Mouse (Mus musculus): ENCODE results near the gene Ppp2r5c. TPM values are rescaled to one million over a fixed set of nuclear protein-coding genes. Genes with fewer than 3 reads are reported as not detected.
A peak's percentile ranks its signal among the peaks of the same experiment; 100 is the strongest.

Ppp2r5c gene
- total and polyA plus RNA-seq, 2 experiments from 2014 or later = 104 to 118 TPM

DNA sequence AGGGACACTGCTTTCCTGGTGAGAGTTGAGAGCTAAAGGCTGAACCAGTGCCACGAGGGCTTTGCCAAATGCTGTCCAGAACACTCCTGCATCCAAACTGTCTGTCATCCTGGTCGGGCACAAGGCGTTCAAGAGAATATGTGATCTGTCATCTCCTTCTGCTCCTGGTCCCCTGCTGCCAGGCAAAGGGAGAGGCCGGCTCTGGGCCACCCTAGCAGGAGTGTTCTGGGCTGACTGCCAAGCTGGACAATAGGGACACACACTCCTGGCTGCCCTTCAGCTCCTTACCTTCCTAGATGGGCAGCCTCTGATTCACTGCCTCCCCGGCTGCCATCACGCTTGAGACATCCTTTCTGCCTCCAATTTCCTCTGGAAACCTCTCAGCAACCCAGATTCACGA is 15.1 kb upstream of the Ppp2r5c start:
- H3K36me3 ChIP-seq (replicated peaks; ENCODE audit: control insufficient read depth, insufficient read depth, low read length) = no peaks in the 10 kb centered on the region
- H3K27ac ChIP-seq (ENCODE audit: low read depth) = no peak overlapping the region
- DNase-seq (ENCODE audit: low spot score) (peak; percentile 21), ATAC-seq (ENCODE audit: insufficient read depth, low read depth) (peak; percentile 70)
- WGBS = 18% methylated on average over 7 of the region's 7 CpGs
- 0 out of 2 replicates have a peak, but pooled peaks cover 5% of the 10 kb centered on the region for H3K27me3 ChIP-seq (ENCODE audit: control insufficient read depth, insufficient read depth, low read length)
- no peak overlapping the region for H3K9ac ChIP-seq (replicated peaks; ENCODE audit: low read depth, low read length)
- no peak overlapping the region for H3K4me3 ChIP-seq (ENCODE audit: low read depth, low read length)
- H3K4me2 ChIP-seq (ENCODE audit: low read depth, low read length) = no peak overlapping the region
- no peaks in the 10 kb centered on the region for H3K4me1 ChIP-seq (ENCODE audit: control insufficient read depth, insufficient read depth)
- H3K9me3 ChIP-seq (replicated peaks; ENCODE audit: control insufficient read depth, low read length) = no peaks in the 10 kb centered on the region
- no peak for TF ChIP-seq EP300 (IDR thresholded peaks at IDR 0.05; ENCODE audit: low read depth)
- TF ChIP-seq CTCF (IDR thresholded peaks at IDR 0.05; ENCODE audit: low read depth) = no peak

DNA sequence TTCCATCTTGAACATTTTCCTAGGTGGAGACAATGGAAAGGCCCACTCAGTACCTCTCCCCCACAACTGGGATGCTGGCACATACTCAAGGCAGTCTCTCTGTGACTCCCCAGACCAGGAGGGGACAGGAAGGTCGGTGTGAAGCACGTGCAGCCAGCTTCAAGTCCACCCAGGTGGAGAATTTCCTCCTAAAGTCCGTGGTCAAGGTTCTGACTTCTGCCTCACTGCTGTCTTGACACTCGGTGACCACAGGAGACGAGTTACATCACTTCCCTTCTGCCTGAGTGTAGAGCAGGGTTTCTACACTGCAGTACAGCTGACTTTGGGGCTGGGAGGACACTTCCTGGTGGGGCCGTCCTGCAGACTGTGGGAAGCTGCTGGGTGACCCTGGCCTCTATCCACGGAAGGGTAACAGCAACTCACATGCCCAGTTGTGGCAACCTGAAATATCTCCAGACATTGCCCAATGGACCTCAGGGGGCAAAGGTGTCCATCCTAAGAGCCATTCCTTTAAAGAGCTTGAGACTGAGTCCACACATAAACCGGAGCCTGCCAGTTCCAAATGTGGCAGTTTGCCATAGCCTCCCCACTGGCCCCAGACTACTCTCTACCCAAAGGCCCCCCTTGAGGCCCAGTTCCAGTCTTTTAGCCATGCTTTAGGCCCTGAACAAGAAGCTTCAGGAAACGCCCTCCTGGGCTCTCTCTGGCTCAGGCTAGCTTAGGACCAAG is 10.1 kb upstream of the Ppp2r5c start:
- ATAC-seq (ENCODE audit: insufficient read depth, low read depth) = no peak
- no peak overlapping the region for H3K4me3 ChIP-seq (ENCODE audit: low read depth, low read length)
- DNase-seq (ENCODE audit: low spot score) = peak; percentile 5
- no peaks in the 10 kb centered on the region for H3K36me3 ChIP-seq (replicated peaks; ENCODE audit: control insufficient read depth, insufficient read depth, low read length)
- WGBS = 41% methylated on average over 9 of the region's 9 CpGs
- H3K4me1 ChIP-seq (ENCODE audit: control insufficient read depth, insufficient read depth) = no peaks in the 10 kb centered on the region
- no peak overlapping the region for H3K27ac ChIP-seq (ENCODE audit: low read depth)
- H3K27me3 ChIP-seq (ENCODE audit: control insufficient read depth, insufficient read depth, low read length) = 0 out of 2 replicates have a peak, but pooled peaks cover 5% of the 10 kb centered on the region
- TF ChIP-seq EP300 (IDR thresholded peaks at IDR 0.05; ENCODE audit: low read depth) = no peak
- TF ChIP-seq CTCF (IDR thresholded peaks at IDR 0.05; ENCODE audit: low read depth) = no peak
- H3K9ac ChIP-seq (replicated peaks; ENCODE audit: low read depth, low read length) = no peak overlapping the region
- H3K4me2 ChIP-seq (ENCODE audit: low read depth, low read length) = no peak overlapping the region
- H3K9me3 ChIP-seq (replicated peaks; ENCODE audit: control insufficient read depth, low read length) = no peaks in the 10 kb centered on the region

DNA sequence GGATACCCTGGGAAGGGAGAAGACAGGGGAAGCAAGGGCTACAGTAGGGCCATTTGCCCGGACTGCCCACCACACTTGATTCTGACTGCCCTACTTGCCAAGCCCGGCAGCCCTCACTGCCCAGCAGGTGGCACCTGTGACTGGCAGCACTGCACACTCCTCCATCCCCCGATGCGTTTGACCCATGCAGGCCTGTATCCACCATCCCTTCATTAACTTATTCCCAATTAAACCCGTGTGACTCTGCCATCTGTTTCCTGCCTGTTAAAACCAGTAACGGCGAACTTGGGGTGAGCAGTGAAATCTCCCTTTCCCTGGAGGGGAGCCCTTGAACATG is 9.6 kb upstream of the Ppp2r5c start:
- no peak for DNase-seq (ENCODE audit: low spot score)
- no peaks in the 10 kb centered on the region for H3K36me3 ChIP-seq (replicated peaks; ENCODE audit: control insufficient read depth, insufficient read depth, low read length)
- H3K4me1 ChIP-seq (ENCODE audit: control insufficient read depth, insufficient read depth) = no peaks in the 10 kb centered on the region
- WGBS = 65% methylated on average over 7 of the region's 7 CpGs
- H3K4me2 ChIP-seq (ENCODE audit: low read depth, low read length) = no peak overlapping the region
- H3K27ac ChIP-seq (ENCODE audit: low read depth) = no peak overlapping the region
- TF ChIP-seq CTCF (IDR thresholded peaks at IDR 0.05; ENCODE audit: low read depth) (0 out of 2 replicates have a peak, but pooled peaks have one; percentile 17), EP300 (IDR thresholded peaks at IDR 0.05; ENCODE audit: low read depth) (no peak)
- 0 out of 2 replicates have a peak, but pooled peaks cover 5% of the 10 kb centered on the region for H3K27me3 ChIP-seq (ENCODE audit: control insufficient read depth, insufficient read depth, low read length)
- H3K9ac ChIP-seq (replicated peaks; ENCODE audit: low read depth, low read length) = no peak overlapping the region
- ATAC-seq (ENCODE audit: insufficient read depth, low read depth) = no peak
- H3K9me3 ChIP-seq (replicated peaks; ENCODE audit: control insufficient read depth, low read length) = no peaks in the 10 kb centered on the region
- no peak overlapping the region for H3K4me3 ChIP-seq (ENCODE audit: low read depth, low read length)

DNA sequence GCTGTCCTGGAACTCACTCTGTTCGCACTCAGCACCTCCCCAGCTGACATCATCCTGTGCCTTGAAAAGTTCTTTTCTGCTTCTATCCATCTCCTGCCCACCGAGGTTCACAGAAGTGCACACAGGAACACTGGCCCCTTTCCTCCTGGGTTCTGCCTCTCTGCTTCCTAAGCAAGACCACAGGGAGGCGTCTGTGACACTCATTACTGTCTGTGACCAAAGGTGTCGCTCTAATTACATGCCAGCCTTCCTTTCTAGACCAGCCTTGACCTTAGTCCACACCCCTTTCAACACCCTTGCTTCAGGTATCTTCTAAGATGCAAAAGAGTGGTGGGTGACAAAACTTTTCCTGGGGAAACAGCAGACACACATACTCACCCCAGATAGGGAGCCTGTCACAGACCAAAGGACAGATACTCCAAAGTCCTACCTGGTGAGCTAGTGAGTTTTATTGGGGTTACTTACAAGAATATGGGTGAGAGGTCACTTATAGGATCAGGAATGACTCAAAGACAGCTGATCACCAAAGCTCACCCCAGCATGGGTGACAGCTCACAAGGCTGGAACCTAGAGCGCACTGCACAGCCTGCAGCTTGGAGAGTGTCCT is 8.4 kb upstream of the Ppp2r5c start:
- no peak overlapping the region for H3K27ac ChIP-seq (ENCODE audit: low read depth)
- no peak overlapping the region for H3K4me2 ChIP-seq (ENCODE audit: low read depth, low read length)
- H3K9ac ChIP-seq (replicated peaks; ENCODE audit: low read depth, low read length) = no peak overlapping the region
- 46% methylated on average over 5 of the region's 5 CpGs for WGBS
- DNase-seq (ENCODE audit: low spot score) = peak; percentile 7
- H3K4me3 ChIP-seq (ENCODE audit: low read depth, low read length) = no peak overlapping the region
- H3K4me1 ChIP-seq (ENCODE audit: control insufficient read depth, insufficient read depth) = no peaks in the 10 kb centered on the region
- H3K36me3 ChIP-seq (replicated peaks; ENCODE audit: control insufficient read depth, insufficient read depth, low read length) = no peaks in the 10 kb centered on the region
- no peaks in the 10 kb centered on the region for H3K27me3 ChIP-seq (ENCODE audit: control insufficient read depth, insufficient read depth, low read length)
- H3K9me3 ChIP-seq (replicated peaks; ENCODE audit: control insufficient read depth, low read length) = no peaks in the 10 kb centered on the region
- TF ChIP-seq CTCF (IDR thresholded peaks at IDR 0.05; ENCODE audit: low read depth) = peak; percentile 24; the same call in 1 of the 2 replicates
- TF ChIP-seq EP300 (IDR thresholded peaks at IDR 0.05; ENCODE audit: low read depth) = no peak
- ATAC-seq (ENCODE audit: insufficient read depth, low read depth) = no peak

DNA sequence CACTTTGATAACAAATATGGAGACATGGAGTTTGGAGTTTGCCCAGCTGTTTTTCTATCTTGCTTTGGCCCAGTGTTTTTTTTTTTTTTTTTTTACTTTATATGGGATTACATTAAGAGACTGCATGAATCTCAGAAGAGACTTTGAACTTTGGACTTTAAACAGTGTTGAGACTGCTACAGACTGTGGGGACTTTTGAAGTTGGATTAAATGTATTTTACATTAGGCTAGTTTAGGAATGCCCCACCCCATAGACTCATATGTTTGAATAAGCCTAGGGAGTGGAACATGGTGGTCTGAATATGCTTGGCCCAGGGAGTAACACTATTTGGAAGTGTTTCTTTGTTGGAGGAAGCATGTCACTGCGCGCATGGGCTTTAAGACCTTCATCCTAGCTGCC is 4.7 kb upstream of the Ppp2r5c start:
- H3K4me1 ChIP-seq (ENCODE audit: control insufficient read depth, insufficient read depth) = peaks cover 4% of the 10 kb centered on the region; the same call in 1 of the 2 replicates
- H3K36me3 ChIP-seq (replicated peaks; ENCODE audit: control insufficient read depth, insufficient read depth, low read length) = no peaks in the 10 kb centered on the region
- no peak overlapping the region for H3K27ac ChIP-seq (ENCODE audit: low read depth)
- TF ChIP-seq CTCF (IDR thresholded peaks at IDR 0.05; ENCODE audit: low read depth) (no peak), EP300 (IDR thresholded peaks at IDR 0.05; ENCODE audit: low read depth) (no peak)
- H3K27me3 ChIP-seq (ENCODE audit: control insufficient read depth, insufficient read depth, low read length) = no peaks in the 10 kb centered on the region
- no peak overlapping the region for H3K4me2 ChIP-seq (ENCODE audit: low read depth, low read length)
- ATAC-seq (ENCODE audit: insufficient read depth, low read depth) (no peak), DNase-seq (ENCODE audit: low spot score) (no peak)
- 87% methylated on average over 2 of the region's 2 CpGs for WGBS
- H3K9me3 ChIP-seq (replicated peaks; ENCODE audit: control insufficient read depth, low read length) = no peaks in the 10 kb centered on the region
- H3K9ac ChIP-seq (replicated peaks; ENCODE audit: low read depth, low read length) = no peak overlapping the region
- no peak overlapping the region for H3K4me3 ChIP-seq (ENCODE audit: low read depth, low read length)

Data from heart, postnatal 0 days (tissue).